Mouse (Mus musculus) hindbrain, embryonic 11.5 days (tissue): ENCODE measurements at regions not wholly inside any gene's neighbourhood (a gene's known extent, or its start where the extent isn't known, plus 50 kb on each side); places are given as distances from the start of the nearest gene placed in this dataset.
A peak's percentile ranks its signal among the peaks of the same experiment; 100 is the strongest.

Source experiments
- ATAC-seq: fragments of 200-750 bp; cut with Nextera tagmentation; 2 replicates; pipeline ENCODE4 v1.8.0; 2017; ENCODE audit warnings: mild to moderate bottlenecking, moderate TSS enrichment, moderate library complexity; ENCODE audit not compliant: low FRiP score
- DNase-seq: peaks from one replicate; pipeline ENCODE4 v3.0.0-alpha.2; 2015; ENCODE audit warnings: low spot score
- H3K27ac ChIP-seq: fragments of 300-500 bp; sonication (generic); 2 replicates; pipeline ENCODE4 v1.5.1; 2014; ENCODE audit warnings: mild to moderate bottlenecking, low read depth, low read length
- H3K27me3 ChIP-seq: fragments of 300-500 bp; sonication (generic); 2 replicates; pipeline ENCODE4 v1.6.1; 2014; ENCODE audit warnings: mild to moderate bottlenecking, low read length, moderate library complexity, mixed read lengths; ENCODE audit not compliant: control insufficient read depth, insufficient read depth
- H3K36me3 ChIP-seq: fragments of 300-500 bp; sonication (generic); 2 replicates; pipeline ENCODE4 v1.6.1; 2014; ENCODE audit warnings: mild to moderate bottlenecking, low read length, moderate library complexity, mixed read lengths; ENCODE audit not compliant: control insufficient read depth, insufficient read depth
- H3K4me1 ChIP-seq: fragments of 300-500 bp; sonication (generic); replicated peaks from 2 replicates; pipeline ENCODE4 v1.6.1; 2014; ENCODE audit warnings: low read length, mixed read lengths; ENCODE audit not compliant: control insufficient read depth, insufficient read depth
- H3K4me2 ChIP-seq: fragments of 300-500 bp; sonication (generic); replicated peaks from 2 replicates; pipeline ENCODE4 v1.6.1; 2014; ENCODE audit warnings: mild to moderate bottlenecking, low read depth, low read length
- H3K4me3 ChIP-seq: fragments of 300-500 bp; sonication (generic); 2 replicates; pipeline ENCODE4 v1.5.1; 2014; ENCODE audit warnings: low read depth, low read length
- H3K9ac ChIP-seq: fragments of 300-500 bp; sonication (generic); 2 replicates; pipeline ENCODE4 v1.6.1; 2014; ENCODE audit warnings: low read depth, low read length
- H3K9me3 ChIP-seq: fragments of 300-500 bp; sonication (generic); 2 replicates; pipeline ENCODE4 v1.6.1; 2016; ENCODE audit warnings: low read length; ENCODE audit not compliant: control insufficient read depth
- WGBS: fragments of 180-500 bp; shearing (Covaris S2); extraction: QIAGEN DNeasy Blood & Tissue Kit; methylation state at CpG from one replicate; pipeline ENCODE4 v1.1.7; 2014; 5-methylcytosine and 5-hydroxymethylcytosine counted together

DNA sequence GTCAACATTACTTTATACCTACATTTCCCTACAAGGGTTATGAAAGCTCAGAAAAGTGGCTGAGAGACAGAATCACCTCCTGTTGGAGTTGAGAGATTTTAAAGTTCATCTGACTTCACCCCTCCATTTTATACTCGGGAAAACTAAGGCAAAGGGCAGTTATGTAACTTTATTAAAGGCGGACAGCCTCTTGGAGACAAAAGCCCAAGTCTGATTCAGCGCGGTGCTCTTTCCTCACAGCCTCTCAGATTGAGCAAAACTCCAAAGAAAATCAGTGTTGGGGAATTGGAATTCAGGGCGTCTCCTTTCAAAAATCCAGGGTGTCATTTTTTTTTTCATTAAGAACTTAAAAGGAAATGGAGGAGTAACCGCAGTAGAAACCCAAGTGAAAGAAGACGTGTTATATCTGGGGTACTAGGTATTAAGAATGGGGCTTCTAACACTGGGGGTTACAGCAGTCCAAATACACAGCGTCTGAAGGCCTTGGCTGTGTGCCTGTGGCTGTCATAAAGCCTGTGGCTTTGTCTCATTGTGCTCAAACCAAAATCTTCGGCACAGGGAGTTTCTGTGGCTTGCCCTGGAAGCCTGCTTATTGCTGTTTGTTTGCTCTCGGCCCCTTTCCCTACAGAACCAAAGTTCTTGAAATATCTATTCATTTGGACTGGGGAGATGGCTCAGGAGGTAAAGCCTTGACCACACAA, 137.7 kb upstream of the Mkln1 start:
- ATAC-seq (no peak), DNase-seq (no peak)
- no peak overlapping the region for H3K4me3 ChIP-seq
- no peak overlapping the region for H3K4me2 ChIP-seq
- H3K9me3 ChIP-seq = no peaks in the 10 kb centered on the region
- 90% methylated on average over 10 of the region's 10 CpGs for WGBS
- H3K27me3 ChIP-seq = no peaks in the 10 kb centered on the region
- H3K4me1 ChIP-seq = no peaks in the 10 kb centered on the region
- no peak overlapping the region for H3K9ac ChIP-seq
- H3K27ac ChIP-seq = no peak overlapping the region
- H3K36me3 ChIP-seq = no peaks in the 10 kb centered on the region

DNA sequence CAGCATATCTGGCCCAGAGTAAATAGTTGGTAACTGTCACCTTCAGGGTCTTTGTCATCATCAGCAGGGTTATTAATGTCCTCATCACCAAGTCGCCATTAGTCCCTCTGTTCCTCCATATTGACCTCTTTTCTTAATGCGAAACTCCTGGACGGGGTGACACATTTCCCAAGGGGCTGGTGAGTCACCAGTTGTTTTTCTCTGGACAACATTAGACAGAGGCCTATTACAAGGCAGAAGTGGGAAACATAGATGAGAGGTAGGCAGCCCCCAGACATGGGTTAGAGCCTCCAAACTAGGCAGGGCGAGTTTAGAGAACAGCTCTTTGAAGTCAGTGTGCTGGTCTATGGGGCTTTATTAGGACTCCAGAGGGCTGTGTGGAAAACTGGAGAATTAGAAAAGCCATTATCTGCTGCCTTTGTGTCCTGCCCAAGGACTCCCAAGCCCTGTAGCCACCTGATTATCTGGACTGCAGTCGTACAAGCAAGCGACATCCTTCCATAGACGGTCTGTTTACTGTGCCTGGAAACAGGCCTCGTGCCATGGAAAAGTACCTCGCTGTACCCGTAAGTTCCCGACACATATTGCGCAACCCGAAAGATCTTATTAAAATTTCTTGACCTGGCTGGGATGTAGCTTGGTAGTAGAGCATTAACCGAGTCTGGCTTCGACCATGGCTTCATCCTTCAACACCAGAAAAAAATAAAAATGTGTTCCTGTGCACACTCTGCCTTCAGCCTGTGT, 136.6 kb upstream of the Mkln1 start:
- Histone ChIP-seq H3K9ac (no peak overlapping the region), H3K9me3 (no peaks in the 10 kb centered on the region), H3K27me3 (no peaks in the 10 kb centered on the region), H3K36me3 (no peaks in the 10 kb centered on the region), H3K4me2 (no peak overlapping the region), H3K27ac (no peak overlapping the region), H3K4me3 (no peak overlapping the region), H3K4me1 (no peaks in the 10 kb centered on the region)
- 93% methylated on average over 15 of the region's 15 CpGs for WGBS
- no peak for DNase-seq
- no peak for ATAC-seq

DNA sequence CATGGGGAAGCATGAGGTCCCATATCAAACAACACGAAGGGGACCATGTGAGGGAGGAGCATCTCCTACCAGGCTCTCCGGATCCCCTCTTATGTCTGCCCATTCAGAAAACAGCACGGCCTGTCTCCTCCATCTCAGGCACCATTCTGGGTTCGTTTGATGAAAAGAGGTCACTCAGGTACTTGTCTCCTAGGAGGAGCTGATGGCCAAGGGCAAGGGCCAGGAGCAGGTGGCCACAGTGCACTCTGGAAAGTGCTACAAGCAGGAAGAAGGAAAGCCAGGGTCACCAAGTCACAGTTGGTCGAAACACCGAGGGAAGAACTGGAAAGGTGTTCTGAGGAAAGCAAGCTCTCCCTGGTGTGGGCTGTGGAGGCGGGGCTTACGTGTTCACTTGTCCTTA, 135.9 kb upstream of the Mkln1 start:
- H3K4me3 ChIP-seq = no peak overlapping the region
- no peaks in the 10 kb centered on the region for H3K27me3 ChIP-seq
- H3K27ac ChIP-seq = no peak overlapping the region
- no peak overlapping the region for H3K4me2 ChIP-seq
- H3K9ac ChIP-seq = no peak overlapping the region
- DNase-seq (no peak), ATAC-seq (no peak)
- no peaks in the 10 kb centered on the region for H3K4me1 ChIP-seq
- no peaks in the 10 kb centered on the region for H3K36me3 ChIP-seq
- no peaks in the 10 kb centered on the region for H3K9me3 ChIP-seq
- WGBS = 85% methylated on average over 8 of the region's 8 CpGs

DNA sequence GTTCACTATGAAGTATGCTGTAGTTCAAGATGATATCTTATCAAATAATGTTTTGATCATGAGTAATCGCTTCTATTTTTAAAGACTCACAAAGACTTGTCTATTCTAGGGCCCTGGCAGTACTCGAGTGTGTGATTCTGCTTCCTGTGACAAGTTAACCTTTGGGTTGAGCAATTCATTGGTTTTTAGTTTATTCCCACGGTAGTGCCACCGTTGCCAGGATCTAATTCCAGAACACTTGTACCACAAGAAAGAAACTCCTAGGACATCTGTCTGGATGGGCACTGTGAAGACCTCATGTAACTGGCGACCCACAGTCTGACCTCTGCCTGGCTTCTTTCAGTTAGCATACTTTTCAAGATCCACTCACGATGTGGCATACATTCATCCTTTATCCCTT, 134.7 kb upstream of the Mkln1 start:
- ATAC-seq (no peak), DNase-seq (no peak)
- no peaks in the 10 kb centered on the region for H3K27me3 ChIP-seq
- H3K4me3 ChIP-seq = no peak overlapping the region
- no peak overlapping the region for H3K9ac ChIP-seq
- no peaks in the 10 kb centered on the region for H3K4me1 ChIP-seq
- H3K4me2 ChIP-seq = no peak overlapping the region
- no peaks in the 10 kb centered on the region for H3K36me3 ChIP-seq
- no peaks in the 10 kb centered on the region for H3K9me3 ChIP-seq
- 90% methylated on average over 6 of the region's 6 CpGs for WGBS
- no peak overlapping the region for H3K27ac ChIP-seq

DNA sequence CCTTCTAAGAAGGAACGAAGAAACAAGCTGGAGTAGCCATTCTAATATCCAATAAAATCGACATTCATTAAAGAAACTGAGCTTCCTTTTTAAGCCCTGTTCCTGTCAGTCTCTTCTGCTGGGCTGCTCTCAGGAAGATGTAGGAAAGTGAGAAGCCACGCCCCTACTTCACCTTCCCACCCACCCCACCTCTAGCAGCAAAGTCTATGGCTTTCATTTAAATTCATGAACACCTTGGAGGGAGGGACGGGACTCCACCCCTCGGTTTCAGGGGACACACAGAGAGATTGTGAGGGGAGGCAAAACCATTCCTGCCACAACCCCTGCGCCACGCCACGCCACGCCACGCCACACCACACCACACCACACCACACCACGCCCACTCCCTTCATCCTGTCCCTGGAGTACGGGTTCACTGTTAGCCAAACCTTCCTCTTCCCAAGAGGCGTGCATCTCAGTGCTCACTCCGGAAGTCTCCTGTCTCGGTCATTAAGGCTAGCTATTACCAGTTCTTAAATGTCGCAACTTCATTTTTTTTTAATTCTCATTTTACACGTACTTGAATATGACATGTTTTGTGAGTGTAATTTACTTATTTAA, 132.0 kb upstream of the Mkln1 start:
- no peak overlapping the region for H3K27ac ChIP-seq
- H3K9ac ChIP-seq = no peak overlapping the region
- WGBS = 79% methylated on average over 17 of the region's 17 CpGs
- H3K9me3 ChIP-seq = no peaks in the 10 kb centered on the region
- no peaks in the 10 kb centered on the region for H3K27me3 ChIP-seq
- H3K4me1 ChIP-seq = no peaks in the 10 kb centered on the region
- DNase-seq = no peak
- H3K4me2 ChIP-seq = no peak overlapping the region
- H3K36me3 ChIP-seq = no peaks in the 10 kb centered on the region
- H3K4me3 ChIP-seq = no peak overlapping the region
- ATAC-seq = no peak

DNA sequence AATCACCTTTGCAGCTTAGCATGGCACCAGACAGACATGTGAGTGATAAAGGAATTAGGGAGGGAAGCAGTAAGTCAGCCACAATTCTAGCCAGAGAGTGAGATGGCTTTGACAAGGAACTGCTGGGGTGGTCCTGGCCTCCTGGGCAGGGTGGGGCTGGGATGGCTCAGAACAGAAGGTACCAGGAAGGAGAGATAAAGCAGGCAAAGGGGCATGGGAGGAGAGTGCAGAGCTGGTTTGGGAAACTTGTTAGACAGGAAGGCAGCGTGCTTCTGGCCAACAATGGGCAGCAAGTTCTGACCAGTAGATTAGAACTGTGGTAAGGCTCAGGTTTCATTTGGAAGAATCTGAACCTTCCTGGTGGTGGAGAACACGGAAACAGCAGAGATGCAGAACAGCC, 130.5 kb upstream of the Mkln1 start:
- no peak for ATAC-seq

DNA sequence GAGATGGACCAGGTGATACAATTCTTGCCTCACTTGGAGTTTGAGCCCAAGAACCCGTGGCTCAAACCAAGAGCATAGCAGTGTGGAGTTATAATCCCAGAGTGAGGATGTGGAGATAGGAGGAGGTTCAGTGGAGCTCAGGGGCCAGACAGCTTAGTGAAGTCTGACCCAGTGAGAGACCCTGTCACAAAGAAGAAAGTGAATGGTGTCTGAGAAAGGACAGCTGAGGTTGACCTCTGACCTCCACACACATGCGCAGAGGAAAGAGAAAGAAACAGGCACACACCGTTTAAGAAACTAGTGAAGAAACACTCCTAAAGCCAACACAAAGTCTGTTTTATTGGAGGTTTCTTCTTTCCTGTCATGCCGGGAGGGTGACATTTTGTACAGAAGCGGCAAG, 124.7 kb upstream of the Mkln1 start:
- no peaks in the 10 kb centered on the region for H3K9me3 ChIP-seq
- no peak overlapping the region for H3K4me2 ChIP-seq
- no peak overlapping the region for H3K9ac ChIP-seq
- DNase-seq (no peak), ATAC-seq (no peak)
- no peaks in the 10 kb centered on the region for H3K4me1 ChIP-seq
- no peaks in the 10 kb centered on the region for H3K27me3 ChIP-seq
- H3K4me3 ChIP-seq = no peak overlapping the region
- H3K36me3 ChIP-seq = no peaks in the 10 kb centered on the region
- H3K27ac ChIP-seq = no peak overlapping the region
- WGBS = 48% methylated on average over 5 of the region's 5 CpGs

More for the DNA sequence above, 130.5 kb upstream of the Mkln1 start:
- 80% methylated on average over 2 of the region's 2 CpGs for WGBS
- H3K9ac ChIP-seq = no peak overlapping the region
- H3K4me1 ChIP-seq = no peaks in the 10 kb centered on the region
- H3K4me3 ChIP-seq = no peak overlapping the region
- no peak for DNase-seq
- no peak overlapping the region for H3K4me2 ChIP-seq
- H3K27ac ChIP-seq = no peak overlapping the region
- no peaks in the 10 kb centered on the region for H3K36me3 ChIP-seq
- no peaks in the 10 kb centered on the region for H3K27me3 ChIP-seq
- H3K9me3 ChIP-seq = no peaks in the 10 kb centered on the region

DNA sequence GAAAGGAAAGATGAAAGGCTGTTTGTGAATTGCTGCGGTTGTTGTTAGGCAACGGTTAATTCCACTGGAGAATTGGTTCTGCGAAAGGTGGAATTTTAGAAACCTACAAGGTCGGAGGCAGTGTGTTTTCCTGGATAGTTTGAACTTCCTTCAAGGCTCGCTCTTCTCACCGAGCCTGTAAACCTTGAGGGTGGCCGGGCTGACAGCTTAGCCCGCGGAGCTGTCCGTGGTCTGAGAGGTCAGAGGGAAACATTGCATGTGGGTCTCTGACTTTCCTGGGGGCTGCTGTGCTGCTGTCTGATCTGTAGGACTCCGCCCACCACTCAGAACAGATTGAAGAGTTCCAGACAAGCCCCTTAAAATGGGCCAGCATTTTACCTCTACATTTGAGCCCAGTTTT, 124.3 kb upstream of the Mkln1 start:
- Histone ChIP-seq H3K27me3 (no peaks in the 10 kb centered on the region), H3K9ac (no peak overlapping the region), H3K4me2 (no peak overlapping the region), H3K4me3 (no peak overlapping the region), H3K36me3 (no peaks in the 10 kb centered on the region), H3K4me1 (no peaks in the 10 kb centered on the region), H3K27ac (no peak overlapping the region), H3K9me3 (no peaks in the 10 kb centered on the region)
- 26% methylated on average over 11 of the region's 11 CpGs for WGBS
- ATAC-seq = no peak
- DNase-seq = peak; percentile 24

DNA sequence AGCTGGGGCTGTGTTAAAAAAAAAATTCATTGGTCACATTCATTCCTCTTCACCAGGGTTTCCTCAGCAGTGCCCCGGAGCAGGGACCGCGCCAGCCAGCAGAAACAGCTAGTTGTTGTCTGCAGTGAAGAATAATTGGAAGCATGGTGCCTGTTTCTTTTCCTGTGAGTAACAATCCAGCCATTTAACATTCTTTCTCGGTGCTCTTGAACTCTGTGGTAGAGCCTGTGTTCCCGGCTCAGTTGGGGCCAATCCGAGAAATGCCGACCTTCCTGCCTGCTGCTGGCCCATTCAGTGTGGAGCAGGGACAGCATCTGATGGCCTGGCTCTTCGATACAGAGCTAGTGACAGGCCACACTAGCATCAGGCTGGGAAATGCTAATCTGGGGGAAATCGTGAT, 120.7 kb upstream of the Mkln1 start:
- DNase-seq (no peak), ATAC-seq (no peak)
- H3K4me3 ChIP-seq = no peak overlapping the region
- H3K27ac ChIP-seq = no peak overlapping the region
- H3K9ac ChIP-seq = no peak overlapping the region
- H3K4me1 ChIP-seq = no peaks in the 10 kb centered on the region
- WGBS = 74% methylated on average over 9 of the region's 9 CpGs
- H3K27me3 ChIP-seq = no peaks in the 10 kb centered on the region
- no peaks in the 10 kb centered on the region for H3K9me3 ChIP-seq
- H3K36me3 ChIP-seq = no peaks in the 10 kb centered on the region
- no peak overlapping the region for H3K4me2 ChIP-seq
